Mouse (Mus musculus) thymus, adult 2 months (tissue): ENCODE results near the gene Tdrd6. TPM values are rescaled to one million over a fixed set of nuclear protein-coding genes. Genes with fewer than 3 reads are reported as not detected.

Experiments used
- DNase-seq: peaks from one replicate; pipeline ENCODE4 v3.0.0; 2021
- H3K27ac ChIP-seq: fragments of 200-500 bp; 2 replicates; pipeline ENCODE4 v1.5.1; 2012; ENCODE audit warnings: low read length, control low read depth; ENCODE audit not compliant: control insufficient read depth, insufficient read depth
- H3K27me3 ChIP-seq: fragments of 200-500 bp; 2 replicates; pipeline ENCODE4 v1.6.1; 2012; ENCODE audit warnings: mild to moderate bottlenecking, low read length, moderate library complexity, mixed read lengths; ENCODE audit not compliant: control insufficient read depth, insufficient read depth
- H3K36me3 ChIP-seq: fragments of 200-500 bp; 2 replicates; pipeline ENCODE4 v1.6.1; 2012; ENCODE audit warnings: mild to moderate bottlenecking, low read length, moderate library complexity; ENCODE audit not compliant: control insufficient read depth, insufficient read depth
- H3K4me1 ChIP-seq: fragments of 200-500 bp; replicated peaks from 2 replicates; pipeline ENCODE4 v1.6.1; 2012; ENCODE audit warnings: low read length; ENCODE audit not compliant: control insufficient read depth, insufficient read depth
- H3K4me3 ChIP-seq: fragments of 200-500 bp; 2 replicates; pipeline ENCODE4 v1.5.1; 2012; ENCODE audit warnings: mild to moderate bottlenecking, low read length, control low read depth, moderate library complexity; ENCODE audit not compliant: control insufficient read depth, insufficient read depth
- CTCF ChIP-seq: fragments of 200-500 bp; IDR thresholded peaks from 2 replicates; pipeline ENCODE4 v1.5.1; 2012; ENCODE audit warnings: mild to moderate bottlenecking, control low read depth, low read length, moderate library complexity, borderline replicate concordance; ENCODE audit not compliant: control insufficient read depth, poor library complexity, insufficient read depth; ENCODE audit errors: extremely low read depth
- POLR2A ChIP-seq: fragments of 200-500 bp; IDR thresholded peaks from 2 replicates; pipeline ENCODE4 v1.6.1; 2012; ENCODE audit warnings: mild to moderate bottlenecking, low read length, control low read depth, moderate library complexity; ENCODE audit not compliant: control insufficient read depth, poor library complexity, insufficient read depth; ENCODE audit errors: extremely low read depth
- WGBS: fragments of 180-500 bp; shearing (Covaris S2); methylation state at CpG from one replicate; pipeline ENCODE4 v1.1.7; 2018; 5-methylcytosine and 5-hydroxymethylcytosine counted together
- polyA plus RNA-seq: library from polyadenylated mRNA; depleted of rRNA; stranded (reverse); fragments of >200 nt; gene quantifications from 2 replicates; pipeline ENCODE4 v1.2.3, GENCODE M21; 2012

Gene Tdrd6
- polyA plus RNA-seq, 1 experiment, result 0.01 TPM

GRCm38 (mm10) chr17:43592296-43593291, 37.5 kb downstream of the Tdrd6 start:
- Histone ChIP-seq H3K4me3 (no peak overlapping the region), H3K27me3 (no peaks in the 10 kb centered on the region), H3K27ac (no peak overlapping the region), H3K4me1 (no peaks in the 10 kb centered on the region), H3K36me3 (no peaks in the 10 kb centered on the region)
- TF ChIP-seq POLR2A (no peak), CTCF (no peak)
- WGBS, result 95% methylated on average over 21 of the region's 21 CpGs
- no peak for DNase-seq

GRCm38 (mm10) chr17:43590531-43590930, 39.6 kb downstream of the Tdrd6 start:
- H3K36me3 ChIP-seq, result no peaks in the 10 kb centered on the region
- 93% methylated on average over 5 of the region's 5 CpGs for WGBS
- H3K4me1 ChIP-seq, result no peaks in the 10 kb centered on the region

GRCm38 (mm10) chr17:43589750-43590149, 40.3 kb downstream of the Tdrd6 start:
- no peak for DNase-seq
- 95% methylated on average over 6 of the region's 6 CpGs for WGBS
- H3K27ac ChIP-seq, result no peak overlapping the region

More at GRCm38 (mm10) chr17:43590531-43590930, 39.6 kb downstream of the Tdrd6 start:
- TF ChIP-seq CTCF (no peak), POLR2A (no peak)
- Histone ChIP-seq H3K4me3 (no peak overlapping the region), H3K27ac (no peak overlapping the region), H3K27me3 (no peaks in the 10 kb centered on the region)
- DNase-seq, result no peak

GRCm38 (mm10) chr17:43587278-43587677, 42.8 kb downstream of the Tdrd6 start:
- no peak for DNase-seq
- TF ChIP-seq POLR2A, result no peak
- no peak for TF ChIP-seq CTCF
- H3K27me3 ChIP-seq, result no peaks in the 10 kb centered on the region
- WGBS, result 92% methylated on average over 2 of the region's 2 CpGs
- H3K36me3 ChIP-seq, result no peaks in the 10 kb centered on the region
- H3K4me3 ChIP-seq, result no peak overlapping the region
- no peaks in the 10 kb centered on the region for H3K4me1 ChIP-seq
- H3K27ac ChIP-seq, result no peak overlapping the region

More at GRCm38 (mm10) chr17:43589750-43590149, 40.3 kb downstream of the Tdrd6 start:
- Histone ChIP-seq H3K4me1 (no peaks in the 10 kb centered on the region), H3K4me3 (no peak overlapping the region), H3K27me3 (no peaks in the 10 kb centered on the region), H3K36me3 (no peaks in the 10 kb centered on the region)
- TF ChIP-seq CTCF (no peak), POLR2A (no peak)

GRCm38 (mm10) chr17:43584771-43585170, 45.3 kb downstream of the Tdrd6 start:
- DNase-seq, result no peak
- no peak overlapping the region for H3K4me3 ChIP-seq
- no peaks in the 10 kb centered on the region for H3K4me1 ChIP-seq
- no peaks in the 10 kb centered on the region for H3K27me3 ChIP-seq
- WGBS, result 85% methylated on average over 7 of the region's 7 CpGs
- H3K36me3 ChIP-seq, result no peaks in the 10 kb centered on the region
- no peak overlapping the region for H3K27ac ChIP-seq
- TF ChIP-seq CTCF, result no peak
- no peak for TF ChIP-seq POLR2A

- no peaks in the 10 kb centered on the region for H3K36me3 ChIP-seq
- no peaks in the 10 kb centered on the region for H3K4me1 ChIP-seq
- no peak overlapping the region for H3K4me3 ChIP-seq
- 76% methylated on average over 8 of the region's 8 CpGs for whole genome bisulfite sequencing
- H3K27me3 ChIP-seq, result no peaks in the 10 kb centered on the region
- TF ChIP-seq CTCF (no peak), POLR2A (no peak)
- no peak for DNase-seq
- H3K27ac ChIP-seq, result no peak overlapping the region
These were observed 49.1 kb downstream of the Tdrd6 start for GRCm38 (mm10) chr17:43581012-43581467.
